Mouse (Mus musculus) lung, postnatal 0 days (tissue): Measurements from ENCODE around the gene Echdc1.

Experiments used
- CTCF ChIP-seq: IDR thresholded peaks from 2 replicates; pipeline ENCODE4 v1.5.1; 2016; ENCODE audit warnings: antibody characterized with exemption, mild to moderate bottlenecking
- EP300 ChIP-seq: IDR thresholded peaks from 2 replicates; pipeline ENCODE4 v1.6.1; 2016; ENCODE audit warnings: antibody characterized with exemption, mild to moderate bottlenecking, control low read depth

DNA sequence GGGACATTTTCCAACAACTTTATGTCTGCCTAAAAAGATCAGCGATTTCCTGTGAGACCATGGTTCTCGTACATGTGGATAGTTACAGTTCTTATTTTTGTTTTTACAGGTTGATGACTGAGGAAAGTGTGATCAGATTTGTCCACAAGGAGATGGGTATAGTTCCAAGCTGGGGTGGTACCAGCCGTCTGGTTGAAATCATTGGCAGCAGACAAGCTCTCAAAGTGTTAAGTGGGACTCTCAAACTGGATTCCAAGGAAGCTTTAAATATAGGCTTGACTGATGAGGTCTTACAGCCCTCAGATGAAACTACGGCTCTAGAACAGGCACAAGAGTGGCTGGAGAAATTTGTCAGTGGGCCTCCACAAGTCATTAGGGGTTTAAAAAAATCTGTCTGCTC, 31.3 kb downstream of the Echdc1 start:
- TF ChIP-seq CTCF: no peak
- no peak for TF ChIP-seq EP300
